Mouse (Mus musculus): ENCODE data around the gene Il1b. TPM values are rescaled to one million over a fixed set of nuclear protein-coding genes. Genes with fewer than 3 reads are reported as not detected.
A peak's percentile ranks its signal among the peaks of the same experiment; 100 is the strongest.

Il1b gene
- total RNA-seq, 2 experiments from 2014 or later = not detected

DNA sequence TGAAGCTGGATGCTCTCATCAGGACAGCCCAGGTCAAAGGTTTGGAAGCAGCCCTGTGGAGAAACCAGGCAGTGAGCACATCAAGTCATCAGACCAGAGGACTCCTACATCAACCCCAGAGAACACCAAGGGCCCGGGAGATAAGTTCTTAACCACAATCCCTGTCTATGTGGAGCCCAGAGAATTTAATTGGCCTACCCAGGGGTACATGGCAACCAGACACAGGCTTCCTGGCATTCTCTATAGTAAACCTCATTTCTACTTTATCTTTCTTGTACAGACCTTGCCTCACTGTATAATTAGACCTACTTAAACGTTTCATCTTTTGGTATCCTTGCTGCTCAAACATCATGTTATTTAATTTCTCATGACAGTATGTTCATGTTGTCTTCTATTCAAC lies 2.8 kb downstream of the Il1b start:
- DNase-seq = no peak

DNA sequence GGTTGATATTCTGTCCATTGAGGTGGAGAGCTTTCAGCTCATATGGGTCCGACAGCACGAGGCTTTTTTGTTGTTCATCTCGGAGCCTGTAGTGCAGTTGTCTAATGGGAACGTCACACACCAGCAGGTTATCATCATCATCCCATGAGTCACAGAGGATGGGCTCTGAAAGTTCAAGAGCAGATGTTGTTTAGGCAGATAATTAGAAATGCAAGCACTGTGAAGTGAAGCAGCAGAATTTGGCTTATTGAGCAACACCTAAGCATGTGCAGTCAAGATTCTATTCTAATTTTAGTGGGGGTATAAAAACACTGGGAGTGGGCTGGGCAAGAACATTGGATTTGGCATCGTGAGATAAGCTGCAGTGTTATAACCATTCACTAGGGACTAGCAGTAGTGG lies 3.7 kb downstream of the Il1b start:
- DNase-seq = no peak

DNA sequence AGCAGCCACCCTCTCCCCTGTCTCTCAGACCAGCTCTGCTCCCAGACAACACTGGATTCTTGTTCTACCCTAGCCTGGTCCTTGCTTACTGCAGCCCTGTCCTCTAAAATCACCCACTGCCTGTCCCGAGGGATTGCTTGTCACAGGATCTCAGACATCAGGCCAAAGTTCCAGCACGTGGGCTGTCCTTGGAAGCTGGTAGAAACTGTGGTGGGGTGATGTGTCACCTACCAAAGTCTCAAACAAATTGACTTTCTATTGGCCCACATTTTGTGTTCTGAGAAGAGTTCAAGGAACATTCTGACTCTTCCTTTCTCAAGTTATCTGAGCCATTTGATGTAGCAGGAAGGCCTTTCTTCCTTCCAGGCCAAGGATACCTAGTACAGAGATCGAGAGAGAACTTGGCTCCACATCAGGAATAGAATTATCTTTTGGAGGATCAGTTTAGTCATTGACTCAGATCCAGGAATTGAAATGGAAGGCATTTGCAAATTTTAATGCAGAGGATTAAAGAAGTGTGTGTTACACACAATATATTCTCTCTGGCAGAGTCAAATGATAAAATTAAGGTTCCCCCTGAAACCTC lies 9.9 kb downstream of the Il1b start:
- DNase-seq = no peak

DNA sequence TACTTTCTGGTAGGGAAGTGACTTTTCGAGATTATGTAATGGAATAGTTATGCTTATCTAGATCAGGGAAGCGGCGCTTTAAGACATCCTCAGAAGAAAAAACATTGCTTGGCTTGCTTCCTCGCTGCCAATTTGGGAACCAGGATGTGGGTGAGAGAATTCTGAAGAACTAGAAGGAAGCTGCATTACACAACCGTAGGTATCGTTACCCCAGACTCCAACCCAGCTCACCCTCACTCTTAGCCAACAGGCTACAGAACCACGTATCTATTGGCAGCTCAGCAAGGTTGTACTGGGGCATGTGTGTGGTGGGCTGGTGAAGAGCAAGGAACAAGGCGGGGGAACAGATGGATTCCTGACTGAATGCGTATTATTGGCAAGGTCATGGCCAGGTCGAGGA lies 10.7 kb downstream of the Il1b start:
- peak; percentile 18 to 38 for DNase-seq

DNA sequence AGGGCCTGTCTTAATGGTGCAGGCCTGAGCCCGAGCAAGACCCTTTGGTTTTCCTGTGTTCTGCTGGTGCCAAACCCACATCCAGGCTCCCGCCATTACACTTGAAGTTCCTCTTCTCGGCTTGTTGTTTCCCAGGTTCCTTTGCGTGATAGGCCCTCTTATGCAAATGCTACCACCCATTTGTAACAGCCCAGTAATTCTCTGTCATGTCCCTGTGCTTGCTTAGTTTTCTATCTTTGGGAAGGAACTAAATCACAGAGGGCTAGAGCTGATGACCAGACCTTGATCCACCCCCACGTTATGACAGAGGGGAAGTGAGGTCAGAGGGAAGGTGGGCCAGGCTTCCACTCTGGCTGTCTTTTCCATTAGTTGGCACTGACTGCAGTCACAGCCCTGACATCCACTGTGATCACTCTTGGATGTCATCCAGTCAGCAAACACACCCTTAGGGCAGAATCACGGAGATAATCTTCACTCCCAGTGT lies 32.8 kb downstream of the Il1b start:
- DNase-seq = no peak

DNA sequence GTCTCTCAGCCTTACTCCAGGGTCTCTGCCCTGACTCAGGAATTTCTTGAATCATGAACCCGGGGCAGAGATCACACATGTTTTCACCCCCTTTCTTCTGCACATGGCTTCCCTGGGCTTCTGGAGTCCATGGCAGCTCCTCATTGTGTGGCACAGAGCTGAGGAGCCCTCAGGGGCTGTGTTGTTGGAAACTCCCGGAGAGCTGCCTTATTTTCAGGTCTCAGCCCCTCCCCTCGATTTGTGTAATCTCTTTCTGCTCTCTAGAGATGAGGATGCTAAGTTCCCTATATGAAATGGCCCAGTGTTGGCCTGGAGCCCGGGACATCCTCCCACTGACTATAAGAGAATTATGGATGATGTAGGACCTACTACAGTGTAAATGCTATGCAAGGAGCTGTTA lies 37.5 kb downstream of the Il1b start:
- no peak for DNase-seq

DNA sequence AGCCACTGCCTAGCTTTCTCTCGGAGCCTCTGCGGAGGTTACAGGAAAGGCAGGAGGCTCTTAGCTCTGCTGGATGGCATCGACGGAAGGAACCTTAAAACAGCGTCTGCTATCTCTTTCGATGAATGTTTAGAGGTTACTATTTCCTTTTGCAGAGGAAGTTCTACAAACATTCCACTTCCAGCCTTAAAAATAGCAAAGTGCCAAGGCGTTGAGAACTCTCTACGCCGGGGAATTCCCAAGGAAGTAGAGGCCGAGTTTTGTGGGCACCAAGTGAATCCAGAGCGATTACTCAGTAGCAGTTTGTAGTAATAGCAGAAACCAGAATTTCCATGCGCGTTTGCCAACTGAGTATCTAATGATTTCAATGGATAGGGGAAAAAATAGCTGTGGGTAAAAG lies 40.4 kb downstream of the Il1b start:
- DNase-seq = no peak

DNA sequence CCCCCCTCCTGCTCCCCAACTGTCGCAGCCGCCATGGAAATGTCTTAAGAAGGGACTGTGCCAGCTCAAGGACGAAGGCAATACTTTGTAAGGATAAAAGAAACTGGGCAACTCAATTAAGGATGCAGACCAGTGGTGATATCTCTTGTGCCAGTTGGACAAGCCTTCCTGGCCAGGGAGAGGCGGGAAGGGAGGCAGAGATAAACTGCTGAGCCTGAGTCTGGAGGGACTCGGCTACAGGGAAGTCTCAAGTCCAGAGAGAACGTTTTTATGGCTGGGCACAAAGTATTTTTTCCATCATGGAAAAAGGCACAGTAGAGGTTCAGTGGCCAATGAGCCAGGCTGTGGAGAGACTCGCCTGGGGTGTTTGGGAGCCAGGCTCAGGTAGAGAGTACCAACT lies 40.9 kb downstream of the Il1b start:
- no peak for DNase-seq

DNA sequence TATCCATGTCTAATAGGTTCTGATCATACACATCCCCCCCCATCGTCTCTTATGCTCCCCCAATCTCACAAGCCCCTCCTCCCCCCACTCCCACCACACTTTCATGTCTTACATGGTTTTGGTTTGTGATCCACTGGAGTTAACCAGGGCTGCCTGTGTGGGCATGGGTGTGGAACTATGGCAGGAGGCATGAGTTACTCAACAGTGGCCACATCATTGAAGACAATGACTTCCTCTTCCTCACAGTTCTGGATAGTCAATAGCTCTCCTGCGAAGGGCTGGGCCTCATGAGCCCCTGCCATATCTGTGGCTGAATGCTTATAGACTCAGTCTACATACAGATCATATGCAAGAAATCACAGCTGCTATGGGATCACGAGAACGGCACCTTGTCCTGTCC lies 42.7 kb downstream of the Il1b start:
- no peak for DNase-seq

DNA sequence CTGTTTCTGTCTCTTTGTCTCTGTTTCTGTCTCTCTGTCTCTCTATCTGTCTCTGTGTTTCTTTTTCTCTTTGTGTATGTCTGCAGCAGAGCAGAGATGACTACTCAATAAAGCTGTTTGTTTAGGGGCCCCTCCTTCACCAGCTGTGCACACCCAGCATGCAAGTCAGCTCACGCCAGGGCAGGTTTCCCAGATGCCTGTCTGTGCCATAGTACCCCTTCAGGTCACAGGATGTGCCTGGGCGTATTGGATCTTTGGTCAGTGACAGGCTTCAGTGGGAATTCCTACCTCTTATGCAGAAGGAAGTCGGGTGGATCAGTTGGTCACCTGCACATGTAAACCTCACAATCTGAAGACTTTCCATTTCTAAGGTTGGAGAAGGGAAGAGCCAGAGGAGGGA lies 46.7 kb downstream of the Il1b start:
- DNase-seq = no peak

DNA sequence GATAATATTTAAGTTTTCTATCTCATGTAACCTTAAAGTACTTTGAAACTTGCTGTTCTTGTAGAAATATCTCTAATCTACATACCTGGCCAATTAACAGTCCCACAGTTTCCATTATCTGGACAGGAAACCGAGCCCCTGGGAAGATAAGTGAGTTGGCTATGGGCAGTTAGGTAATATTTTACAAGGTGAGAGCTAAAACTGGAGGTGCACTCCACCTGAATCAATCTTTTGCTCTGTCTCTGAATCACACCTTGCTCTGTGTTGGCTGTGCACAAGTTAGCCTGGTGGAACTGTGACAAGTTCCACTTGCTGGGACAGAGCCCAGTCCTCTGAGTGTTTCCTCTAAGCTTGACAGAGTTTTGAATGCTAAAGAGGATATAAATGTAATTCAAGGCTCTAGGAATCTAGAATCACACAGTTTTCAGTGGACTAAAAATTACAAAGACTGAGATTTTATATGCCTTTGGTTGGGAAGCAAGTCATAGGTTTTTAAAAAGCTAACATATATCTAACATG lies 48.8 kb downstream of the Il1b start:
- DNase-seq = no peak

DNA sequence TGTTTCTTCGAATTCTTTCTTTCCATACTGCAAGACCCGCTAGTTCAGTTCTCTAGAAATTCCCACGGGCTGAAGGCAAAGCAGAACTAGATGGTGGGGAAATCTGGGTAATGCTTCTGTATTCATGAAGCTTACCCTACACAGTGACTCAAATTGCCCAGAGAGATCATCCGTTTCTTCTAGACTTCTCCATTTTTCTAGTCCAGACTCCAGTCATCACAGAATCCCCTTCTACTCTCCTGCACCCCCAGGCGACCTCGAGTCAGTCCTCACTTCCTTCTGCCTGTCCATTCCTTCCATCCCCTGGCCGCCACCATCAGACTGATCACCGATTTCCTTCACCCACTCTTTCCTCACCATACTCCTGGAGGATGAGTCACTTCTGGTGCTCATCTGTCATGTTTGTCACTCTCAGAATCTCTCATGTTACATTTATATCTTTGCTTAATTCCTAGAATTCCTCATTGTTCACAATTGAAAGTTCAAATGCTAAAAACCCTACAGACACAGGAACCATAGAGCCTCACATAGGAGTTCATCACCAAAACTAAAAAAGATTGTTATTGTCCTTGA lies 50.8 kb downstream of the Il1b start:
- DNase-seq = peak; percentile 8 to 13

DNA sequence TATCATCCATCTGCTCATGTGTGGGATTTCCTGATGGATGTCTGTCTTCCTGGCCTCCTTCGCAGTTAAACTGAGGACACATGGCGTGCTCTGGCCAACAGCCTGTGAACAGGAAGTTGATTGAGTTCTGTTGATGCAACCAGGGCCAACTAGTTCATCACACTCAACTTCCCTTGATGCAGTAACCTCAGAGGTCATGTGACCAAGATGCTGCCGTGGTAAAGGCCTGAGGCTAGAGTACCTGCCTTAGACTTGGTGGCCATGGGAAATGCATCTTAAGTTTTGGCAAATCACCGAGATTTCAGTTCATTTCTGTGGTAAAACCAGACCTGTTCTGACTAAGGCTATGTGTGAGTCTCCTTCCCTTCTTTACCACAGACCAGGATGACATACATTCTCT lies 55.1 kb downstream of the Il1b start:
- DNase-seq = no peak

DNA sequence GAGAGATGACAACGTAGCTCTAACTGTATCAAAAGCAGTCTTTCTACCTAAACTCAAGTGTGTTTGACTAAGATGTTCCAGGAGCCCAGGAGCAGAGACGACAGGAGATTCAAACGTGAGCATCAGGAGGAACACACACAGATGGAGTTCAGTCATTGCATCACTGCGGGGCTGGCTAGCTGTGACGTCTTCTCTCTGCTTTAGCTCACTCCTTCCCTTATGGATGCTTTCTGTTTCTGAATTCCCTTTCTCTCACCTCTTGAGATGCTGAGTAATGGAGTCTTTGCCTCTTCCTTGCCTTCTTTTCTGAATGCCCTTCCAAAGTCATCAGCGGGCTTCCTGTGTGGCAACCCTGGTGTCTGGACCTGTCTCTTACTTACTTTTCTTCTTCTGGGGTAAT lies 56.1 kb downstream of the Il1b start:
- no peak for DNase-seq

Other genes with a start within 250 kb of the Il1b start
- gene Chchd5, start 241.4 kb downstream of the Il1b start, total RNA-seq (2021) = 10 to 100 TPM; 10.8 to 12.4 TPM
- 100 to 1,000 TPM; 115 to 119 TPM for gene Slc20a1, start 172.4 kb downstream of the Il1b start, total RNA-seq (2021)
- gene Ckap2l, start 73.9 kb downstream of the Il1b start, total RNA-seq (2021) = under 1 TPM; 0.43 to 0.52 TPM
- under 1 TPM; 0.40 to 0.63 TPM for gene Il1a, start 61.2 kb downstream of the Il1b start, total RNA-seq (2021)
- gene F830045P16Rik, start 165.5 kb upstream of the Il1b start, total RNA-seq (2021) = under 1 TPM; 0.20 to 0.35 TPM
- 100 to 1,000 TPM; 272 to 282 TPM for gene Sirpa, start 221.7 kb upstream of the Il1b start, total RNA-seq (2021)

All from layer of hippocampus, postnatal 36 days (tissue).